Mouse (Mus musculus): ENCODE measurements at regions not wholly inside any gene's neighbourhood (a gene's known extent, or its start where the extent isn't known, plus 50 kb on each side); places are given as distances from the start of the nearest gene placed in this dataset.

GRCm38 (mm10) chr4:9136188-9136569, 897.3 kb upstream of the Car8 start:
- Histone ChIP-seq H3K9me3 (ENCODE audit: control insufficient read depth, low read length) (no peaks in the 10 kb centered on the region), H3K36me3 (ENCODE audit: control insufficient read depth, insufficient read depth, low read length) (no peaks in the 10 kb centered on the region), H3K27ac (ENCODE audit: low read depth, low read length) (peak overlapping the region; percentile 49; the same call in 1 of the 2 replicates), H3K9ac (ENCODE audit: low read length) (peak overlapping the region; percentile 19; the same call in 1 of the 2 replicates), H3K4me3 (ENCODE audit: low read depth, low read length) (0 out of 2 replicates have a peak overlapping the region, but pooled peaks have one; percentile 8), H3K27me3 (ENCODE audit: control insufficient read depth, insufficient read depth, low read length) (no peaks in the 10 kb centered on the region), H3K4me1 (ENCODE audit: control insufficient read depth, insufficient read depth, low read length) (no peaks in the 10 kb centered on the region), H3K4me2 (ENCODE audit: low read depth) (peak overlapping the region; percentile 41)
- DNase-seq (ENCODE audit: low spot score) (peak; percentile 59), ATAC-seq (ENCODE audit: insufficient read depth, low FRiP score, low TSS enrichment) (peak; percentile 84)
- WGBS: 15% methylated on average over 10 of the region's 10 CpGs

GRCm38 (mm10) chr4:9135481-9136187, 896.8 kb upstream of the Car8 start:
- H3K4me3 ChIP-seq (ENCODE audit: low read depth, low read length): 0 out of 2 replicates have a peak overlapping the region, but pooled peaks have one; percentile 8
- peak; percentile 82 for ATAC-seq (ENCODE audit: insufficient read depth, low FRiP score, low TSS enrichment)
- no peak overlapping the region for H3K9ac ChIP-seq (ENCODE audit: low read length)
- no peaks in the 10 kb centered on the region for H3K4me1 ChIP-seq (ENCODE audit: control insufficient read depth, insufficient read depth, low read length)
- H3K9me3 ChIP-seq (ENCODE audit: control insufficient read depth, low read length): no peaks in the 10 kb centered on the region
- no peaks in the 10 kb centered on the region for H3K36me3 ChIP-seq (ENCODE audit: control insufficient read depth, insufficient read depth, low read length)
- 0 out of 2 replicates have a peak overlapping the region, but pooled peaks have one; percentile 49 for H3K27ac ChIP-seq (ENCODE audit: low read depth, low read length)
- 10% methylated on average over 21 of the region's 21 CpGs for WGBS
- H3K27me3 ChIP-seq (ENCODE audit: control insufficient read depth, insufficient read depth, low read length): no peaks in the 10 kb centered on the region
- DNase-seq (ENCODE audit: low spot score): peak; percentile 93
- H3K4me2 ChIP-seq (ENCODE audit: low read depth): peak overlapping the region; percentile 41

- H3K9me3 ChIP-seq (ENCODE audit: control insufficient read depth, low read length): no peaks in the 10 kb centered on the region
- no peak overlapping the region for H3K27ac ChIP-seq (ENCODE audit: low read depth, low read length)
- DNase-seq (ENCODE audit: low spot score): no peak
- H3K36me3 ChIP-seq (ENCODE audit: control insufficient read depth, insufficient read depth, low read length): no peaks in the 10 kb centered on the region
- ATAC-seq (ENCODE audit: insufficient read depth, low FRiP score, low TSS enrichment): no peak
- no peaks in the 10 kb centered on the region for H3K27me3 ChIP-seq (ENCODE audit: control insufficient read depth, insufficient read depth, low read length)
- H3K4me1 ChIP-seq (ENCODE audit: control insufficient read depth, insufficient read depth, low read length): no peaks in the 10 kb centered on the region
- WGBS: 89% methylated on average over 2 of the region's 2 CpGs
- no peak overlapping the region for H3K4me3 ChIP-seq (ENCODE audit: low read depth, low read length)
- no peak overlapping the region for H3K4me2 ChIP-seq (ENCODE audit: low read depth)
- H3K9ac ChIP-seq (ENCODE audit: low read length): no peak overlapping the region
Observed at GRCm38 (mm10) chr4:9133695-9134094, 894.9 kb upstream of the Car8 start.

GRCm38 (mm10) chr4:9132982-9133625, 894.3 kb upstream of the Car8 start:
- Histone ChIP-seq H3K9me3 (ENCODE audit: control insufficient read depth, low read length) (no peaks in the 10 kb centered on the region), H3K36me3 (ENCODE audit: control insufficient read depth, insufficient read depth, low read length) (no peaks in the 10 kb centered on the region), H3K9ac (ENCODE audit: low read length) (no peak overlapping the region), H3K27ac (ENCODE audit: low read depth, low read length) (no peak overlapping the region), H3K27me3 (ENCODE audit: control insufficient read depth, insufficient read depth, low read length) (no peaks in the 10 kb centered on the region), H3K4me2 (ENCODE audit: low read depth) (no peak overlapping the region), H3K4me1 (ENCODE audit: control insufficient read depth, insufficient read depth, low read length) (no peaks in the 10 kb centered on the region), H3K4me3 (ENCODE audit: low read depth, low read length) (no peak overlapping the region)
- ATAC-seq (ENCODE audit: insufficient read depth, low FRiP score, low TSS enrichment): no peak
- DNase-seq (ENCODE audit: low spot score): no peak
- WGBS: 76% methylated on average over 12 of the region's 12 CpGs

GRCm38 (mm10) chr4:9132356-9132755, 893.5 kb upstream of the Car8 start:
- WGBS: 88% methylated on average over 6 of the region's 6 CpGs
- Histone ChIP-seq H3K4me3 (ENCODE audit: low read depth, low read length) (no peak overlapping the region), H3K27ac (ENCODE audit: low read depth, low read length) (no peak overlapping the region), H3K36me3 (ENCODE audit: control insufficient read depth, insufficient read depth, low read length) (no peaks in the 10 kb centered on the region), H3K9ac (ENCODE audit: low read length) (no peak overlapping the region), H3K27me3 (ENCODE audit: control insufficient read depth, insufficient read depth, low read length) (no peaks in the 10 kb centered on the region), H3K4me2 (ENCODE audit: low read depth) (no peak overlapping the region), H3K9me3 (ENCODE audit: control insufficient read depth, low read length) (no peaks in the 10 kb centered on the region), H3K4me1 (ENCODE audit: control insufficient read depth, insufficient read depth, low read length) (no peaks in the 10 kb centered on the region)
- DNase-seq (ENCODE audit: low spot score): no peak
- no peak for ATAC-seq (ENCODE audit: insufficient read depth, low FRiP score, low TSS enrichment)

- ATAC-seq (ENCODE audit: insufficient read depth, low FRiP score, low TSS enrichment) (no peak), DNase-seq (ENCODE audit: low spot score) (no peak)
- Histone ChIP-seq H3K9ac (ENCODE audit: low read length) (no peak overlapping the region), H3K27me3 (ENCODE audit: control insufficient read depth, insufficient read depth, low read length) (no peaks in the 10 kb centered on the region), H3K4me3 (ENCODE audit: low read depth, low read length) (no peak overlapping the region), H3K36me3 (ENCODE audit: control insufficient read depth, insufficient read depth, low read length) (no peaks in the 10 kb centered on the region), H3K9me3 (ENCODE audit: control insufficient read depth, low read length) (no peaks in the 10 kb centered on the region), H3K4me2 (ENCODE audit: low read depth) (no peak overlapping the region), H3K4me1 (ENCODE audit: control insufficient read depth, insufficient read depth, low read length) (no peaks in the 10 kb centered on the region), H3K27ac (ENCODE audit: low read depth, low read length) (no peak overlapping the region)
- WGBS: 87% methylated on average over 9 of the region's 9 CpGs
Observed at GRCm38 (mm10) chr4:9131610-9132009, 892.8 kb upstream of the Car8 start.

- H3K4me3 ChIP-seq (ENCODE audit: low read depth, low read length): no peak overlapping the region
- DNase-seq (ENCODE audit: low spot score) (peak; percentile 55), ATAC-seq (ENCODE audit: insufficient read depth, low FRiP score, low TSS enrichment) (no peak)
- no peak overlapping the region for H3K9ac ChIP-seq (ENCODE audit: low read length)
- no peaks in the 10 kb centered on the region for H3K36me3 ChIP-seq (ENCODE audit: control insufficient read depth, insufficient read depth, low read length)
- H3K9me3 ChIP-seq (ENCODE audit: control insufficient read depth, low read length): no peaks in the 10 kb centered on the region
- H3K27me3 ChIP-seq (ENCODE audit: control insufficient read depth, insufficient read depth, low read length): no peaks in the 10 kb centered on the region
- no peak overlapping the region for H3K27ac ChIP-seq (ENCODE audit: low read depth, low read length)
- 48% methylated on average over 11 of the region's 11 CpGs for WGBS
- H3K4me1 ChIP-seq (ENCODE audit: control insufficient read depth, insufficient read depth, low read length): 0 out of 2 replicates have a peak, but pooled peaks cover 5% of the 10 kb centered on the region
- H3K4me2 ChIP-seq (ENCODE audit: low read depth): no peak overlapping the region
Observed at GRCm38 (mm10) chr4:9125236-9125963, 886.6 kb upstream of the Car8 start.

GRCm38 (mm10) chr4:9124586-9125232, 885.9 kb upstream of the Car8 start:
- no peak overlapping the region for H3K4me2 ChIP-seq (ENCODE audit: low read depth)
- 91% methylated on average over 4 of the region's 4 CpGs for WGBS
- no peaks in the 10 kb centered on the region for H3K9me3 ChIP-seq (ENCODE audit: control insufficient read depth, low read length)
- DNase-seq (ENCODE audit: low spot score): no peak
- H3K27ac ChIP-seq (ENCODE audit: low read depth, low read length): no peak overlapping the region
- H3K4me3 ChIP-seq (ENCODE audit: low read depth, low read length): no peak overlapping the region
- no peak for ATAC-seq (ENCODE audit: insufficient read depth, low FRiP score, low TSS enrichment)
- H3K4me1 ChIP-seq (ENCODE audit: control insufficient read depth, insufficient read depth, low read length): 0 out of 2 replicates have a peak, but pooled peaks cover 5% of the 10 kb centered on the region
- H3K36me3 ChIP-seq (ENCODE audit: control insufficient read depth, insufficient read depth, low read length): no peaks in the 10 kb centered on the region
- H3K9ac ChIP-seq (ENCODE audit: low read length): no peak overlapping the region
- no peaks in the 10 kb centered on the region for H3K27me3 ChIP-seq (ENCODE audit: control insufficient read depth, insufficient read depth, low read length)

Data from neural tube, embryonic 11.5 days (tissue).